Mouse (Mus musculus): ENCODE data around the gene Cdhr4.

GRCm38 (mm10) chr9:107978815-107979214 is 13.5 kb upstream of the Cdhr4 start:
- TF ChIP-seq CTCF (IDR thresholded peaks at IDR 0.05; ENCODE audit: low read depth) (no peak), EP300 (optimal IDR thresholded peaks at IDR 0.05) (no peak)

All from stomach, postnatal 0 days (tissue).